Mouse (Mus musculus) layer of hippocampus, adult 9-10 months (tissue): ENCODE results near the gene Xylt1.

Source experiments
- DNase-seq: peaks from one replicate; pipeline ENCODE4 v3.0.0; 2022; ENCODE audit warnings: low spot score

Gene Xylt1

GRCm38 (mm10) chr7:117699343-117699985, 318.7 kb downstream of the Xylt1 start:
- no peak for DNase-seq

GRCm38 (mm10) chr7:117700066-117700465, 319.3 kb downstream of the Xylt1 start:
- DNase-seq: no peak

GRCm38 (mm10) chr7:117709901-117710607, 329.3 kb downstream of the Xylt1 start:
- no peak for DNase-seq

GRCm38 (mm10) chr7:117716876-117717408, 336.2 kb downstream of the Xylt1 start:
- no peak for DNase-seq

- no peak for DNase-seq
Measured at GRCm38 (mm10) chr7:117720426-117720825, 339.6 kb downstream of the Xylt1 start.
